Mouse (Mus musculus): Measurements from ENCODE around the gene Dbp. TPM values are rescaled to one million over a fixed set of nuclear protein-coding genes. Genes with fewer than 3 reads are reported as not detected.

Dbp gene
- polyA plus RNA-seq, 1 experiment from 2014 or later: 7.3 TPM

GRCm38 (mm10) chr7:45709677-45710355 is 4.9 kb downstream of the Dbp start:
- no peaks in the 10 kb centered on the region for H3K9me3 ChIP-seq (ENCODE audit: control insufficient read depth, low read length)
- peaks cover 17 to 38% of the 10 kb centered on the region in 2 experiments for H3K4me1 ChIP-seq (ENCODE audit: control insufficient read depth in 2 of 2, insufficient read depth in 2 of 2, low read length in 2 of 2)
- ATAC-seq (ENCODE audit: insufficient number of reproducible peaks, insufficient read depth, low FRiP score, low read depth): no peak
- no peak overlapping the region for H3K4me3 ChIP-seq (ENCODE audit: control insufficient read depth in 1 of 2, insufficient read depth in 1 of 2, low read depth in 1 of 2, low read length in 2 of 2)
- WGBS: 74% methylated on average over 14 of the region's 14 CpGs
- no peak overlapping the region for H3K9ac ChIP-seq (ENCODE audit: low read length)
- H3K36me3 ChIP-seq (ENCODE audit: control insufficient read depth, insufficient read depth, low read length): peaks cover 45% of the 10 kb centered on the region
- no peak overlapping the region for H3K27ac ChIP-seq (replicated peaks in 1 of 2; ENCODE audit: control insufficient read depth in 1 of 2, insufficient read depth in 1 of 2, low read depth in 2 of 2, low read length in 2 of 2)
- no peaks in the 10 kb centered on the region for H3K27me3 ChIP-seq (ENCODE audit: control insufficient read depth, insufficient read depth, low read length)
- no peak overlapping the region for H3K4me2 ChIP-seq (ENCODE audit: low read length)

- 89% methylated on average over 20 of the region's 20 CpGs for WGBS
Observed at GRCm38 (mm10) chr7:45710477-45711191, 5.7 kb downstream of the Dbp start.

GRCm38 (mm10) chr7:45711316-45712021 is 6.6 kb downstream of the Dbp start:
- Histone ChIP-seq H3K9ac (ENCODE audit: low read length) (no peak overlapping the region), H3K9me3 (ENCODE audit: control insufficient read depth, low read length) (no peaks in the 10 kb centered on the region), H3K4me1 (ENCODE audit: control insufficient read depth in 2 of 2, insufficient read depth in 2 of 2, low read length in 2 of 2) (peaks cover 23 to 42% of the 10 kb centered on the region in 2 experiments), H3K27ac (replicated peaks in 1 of 2; ENCODE audit: control insufficient read depth in 1 of 2, insufficient read depth in 1 of 2, low read depth in 2 of 2, low read length in 2 of 2) (no peak overlapping the region), H3K27me3 (ENCODE audit: control insufficient read depth, insufficient read depth, low read length) (no peaks in the 10 kb centered on the region), H3K36me3 (ENCODE audit: control insufficient read depth, insufficient read depth, low read length) (peaks cover 45% of the 10 kb centered on the region), H3K4me2 (ENCODE audit: low read length) (no peak overlapping the region), H3K4me3 (ENCODE audit: control insufficient read depth in 1 of 2, insufficient read depth in 1 of 2, low read depth in 1 of 2, low read length in 2 of 2) (no peak overlapping the region)
- WGBS: 90% methylated on average over 24 of the region's 24 CpGs
- ATAC-seq (ENCODE audit: insufficient number of reproducible peaks, insufficient read depth, low FRiP score, low read depth): no peak

More at GRCm38 (mm10) chr7:45710477-45711191, 5.7 kb downstream of the Dbp start:
- H3K27ac ChIP-seq (replicated peaks in 1 of 2; ENCODE audit: control insufficient read depth in 1 of 2, insufficient read depth in 1 of 2, low read depth in 2 of 2, low read length in 2 of 2): no peak overlapping the region
- no peaks in the 10 kb centered on the region for H3K27me3 ChIP-seq (ENCODE audit: control insufficient read depth, insufficient read depth, low read length)
- H3K4me3 ChIP-seq (ENCODE audit: control insufficient read depth in 1 of 2, insufficient read depth in 1 of 2, low read depth in 1 of 2, low read length in 2 of 2): no peak overlapping the region
- H3K4me1 ChIP-seq (ENCODE audit: control insufficient read depth in 2 of 2, insufficient read depth in 2 of 2, low read length in 2 of 2): peaks cover 19 to 38% of the 10 kb centered on the region in 2 experiments
- no peak overlapping the region for H3K4me2 ChIP-seq (ENCODE audit: low read length)
- H3K36me3 ChIP-seq (ENCODE audit: control insufficient read depth, insufficient read depth, low read length): peaks cover 45% of the 10 kb centered on the region
- H3K9ac ChIP-seq (ENCODE audit: low read length): no peak overlapping the region
- H3K9me3 ChIP-seq (ENCODE audit: control insufficient read depth, low read length): no peaks in the 10 kb centered on the region
- ATAC-seq (ENCODE audit: insufficient number of reproducible peaks, insufficient read depth, low FRiP score, low read depth): no peak

GRCm38 (mm10) chr7:45712022-45712757 is 7.3 kb downstream of the Dbp start:
- Histone ChIP-seq H3K9me3 (ENCODE audit: control insufficient read depth, low read length) (no peaks in the 10 kb centered on the region), H3K4me2 (ENCODE audit: low read length) (no peak overlapping the region), H3K4me3 (ENCODE audit: control insufficient read depth in 1 of 2, insufficient read depth in 1 of 2, low read depth in 1 of 2, low read length in 2 of 2) (no peak overlapping the region), H3K27ac (replicated peaks in 1 of 2; ENCODE audit: control insufficient read depth in 1 of 2, insufficient read depth in 1 of 2, low read depth in 2 of 2, low read length in 2 of 2) (no peak overlapping the region), H3K4me1 (ENCODE audit: control insufficient read depth in 2 of 2, insufficient read depth in 2 of 2, low read length in 2 of 2) (peaks cover 22 to 45% of the 10 kb centered on the region in 2 experiments), H3K36me3 (ENCODE audit: control insufficient read depth, insufficient read depth, low read length) (peaks cover 45% of the 10 kb centered on the region), H3K9ac (ENCODE audit: low read length) (no peak overlapping the region), H3K27me3 (ENCODE audit: control insufficient read depth, insufficient read depth, low read length) (no peaks in the 10 kb centered on the region)
- ATAC-seq (ENCODE audit: insufficient number of reproducible peaks, insufficient read depth, low FRiP score, low read depth): no peak
- 87% methylated on average over 21 of the region's 21 CpGs for WGBS

GRCm38 (mm10) chr7:45713396-45713795 is 8.5 kb downstream of the Dbp start:
- Histone ChIP-seq H3K36me3 (ENCODE audit: control insufficient read depth, insufficient read depth, low read length) (peaks cover 45% of the 10 kb centered on the region), H3K4me3 (ENCODE audit: control insufficient read depth in 1 of 2, insufficient read depth in 1 of 2, low read depth in 1 of 2, low read length in 2 of 2) (no peak overlapping the region), H3K9ac (ENCODE audit: low read length) (no peak overlapping the region), H3K27ac (replicated peaks in 1 of 2; ENCODE audit: control insufficient read depth in 1 of 2, insufficient read depth in 1 of 2, low read depth in 2 of 2, low read length in 2 of 2) (no peak overlapping the region), H3K4me2 (ENCODE audit: low read length) (no peak overlapping the region), H3K9me3 (ENCODE audit: control insufficient read depth, low read length) (no peaks in the 10 kb centered on the region), H3K27me3 (ENCODE audit: control insufficient read depth, insufficient read depth, low read length) (no peaks in the 10 kb centered on the region), H3K4me1 (ENCODE audit: control insufficient read depth in 2 of 2, insufficient read depth in 2 of 2, low read length in 2 of 2) (peaks cover 15 to 34% of the 10 kb centered on the region in 2 experiments)
- WGBS: 93% methylated on average over 16 of the region's 16 CpGs
- ATAC-seq (ENCODE audit: insufficient number of reproducible peaks, insufficient read depth, low FRiP score, low read depth): no peak

GRCm38 (mm10) chr7:45713881-45714520 is 9.1 kb downstream of the Dbp start:
- Histone ChIP-seq H3K4me1 (ENCODE audit: control insufficient read depth in 2 of 2, insufficient read depth in 2 of 2, low read length in 2 of 2) (peaks cover 17 to 33% of the 10 kb centered on the region in 2 experiments), H3K4me2 (ENCODE audit: low read length) (peak overlapping the region; percentile 90), H3K27me3 (ENCODE audit: control insufficient read depth, insufficient read depth, low read length) (no peaks in the 10 kb centered on the region), H3K9ac (ENCODE audit: low read length) (peak overlapping the region; percentile 81), H3K36me3 (ENCODE audit: control insufficient read depth, insufficient read depth, low read length) (peaks cover 47% of the 10 kb centered on the region), H3K4me3 (ENCODE audit: control insufficient read depth in 1 of 2, insufficient read depth in 1 of 2, low read depth in 1 of 2, low read length in 2 of 2) (peak overlapping the region in 1 of 2 experiments; percentile 64; a peak in 2 of 4 replicates), H3K9me3 (ENCODE audit: control insufficient read depth, low read length) (no peaks in the 10 kb centered on the region), H3K27ac (replicated peaks in 1 of 2; ENCODE audit: control insufficient read depth in 1 of 2, insufficient read depth in 1 of 2, low read depth in 2 of 2, low read length in 2 of 2) (no peak overlapping the region)
- ATAC-seq (ENCODE audit: insufficient number of reproducible peaks, insufficient read depth, low FRiP score, low read depth): no peak
- WGBS: 80% methylated on average over 6 of the region's 6 CpGs

All from heart, embryonic 14.5 days (tissue).